Mouse (Mus musculus) erythroid progenitor cell, adult 5-6 weeks (primary cell): Measurements from ENCODE around the gene Trip11. TPM values are rescaled to one million over a fixed set of nuclear protein-coding genes. Genes with fewer than 3 reads are reported as not detected.

Source experiments
- ATAC-seq: replicated peaks from 2 replicates; pipeline ENCODE4 v1.8.0; 2016; ENCODE audit warnings: moderate number of reproducible peaks, mild to moderate bottlenecking, moderate TSS enrichment, inconsistent platforms; ENCODE audit not compliant: poor library complexity, low FRiP score, severe bottlenecking
- total RNA-seq, 2 experiments: library from RNA; stranded (forward) in 1 of 2; stranded (reverse) in 1 of 2; fragments of 150-400 nt in 1 of 2; fragments of 186-747, 209-891 nt in 1 of 2; gene quantifications; 2 replicates each; pipeline versions ENCODE4 v1.2.3 to v1.2.4; 2015 to 2017; ENCODE audit warnings: low replicate concordance in 2 of 2

Trip11 gene
- total RNA-seq, 2 experiments from 2014 or later: 15.9 to 25.0 TPM

DNA sequence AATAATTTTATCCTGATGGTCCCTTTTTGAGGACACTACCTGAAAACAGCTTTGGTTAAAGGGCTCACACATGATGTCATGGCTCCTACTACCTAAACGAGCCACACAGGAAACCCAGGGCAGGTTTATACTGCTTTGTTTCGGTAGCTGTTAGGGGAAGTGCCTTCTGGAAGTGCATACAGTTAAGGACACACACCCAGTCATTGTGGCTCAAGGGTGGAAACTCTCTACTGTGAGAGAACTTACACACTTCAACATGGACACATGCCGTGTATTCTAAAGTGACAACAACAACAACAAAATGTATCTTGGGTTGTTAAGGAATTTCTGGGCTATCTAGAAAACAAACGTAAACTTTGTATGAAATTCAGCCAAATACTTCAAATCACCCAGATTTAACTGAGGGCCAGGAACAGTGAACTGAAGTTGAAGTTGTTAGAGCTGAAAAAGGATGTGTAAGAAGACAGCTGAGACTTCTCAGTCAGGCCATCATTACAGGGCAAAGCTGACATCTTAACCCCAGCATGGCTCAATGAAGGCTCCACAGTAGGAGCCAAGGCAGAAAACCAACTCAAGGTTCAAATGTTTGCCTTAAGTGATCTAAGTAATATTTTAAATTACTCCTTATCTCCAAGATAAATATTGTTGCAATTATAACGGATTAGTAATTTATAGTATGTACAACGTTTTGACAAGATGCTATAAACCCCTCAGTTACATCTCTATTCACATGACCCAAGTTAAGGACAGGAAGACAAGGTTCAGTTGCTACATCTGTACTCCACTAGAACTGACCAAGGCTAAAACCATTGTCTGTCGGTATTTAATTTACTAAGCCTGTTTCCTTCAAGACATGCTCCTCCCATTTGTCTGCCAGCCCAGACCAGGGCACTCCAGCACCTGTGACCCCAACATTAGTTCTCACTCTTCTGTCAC, 80.6 kb downstream of the Trip11 start:
- no peak for ATAC-seq

GRCm38 (mm10) chr12:101831221-101831620, 81.8 kb downstream of the Trip11 start:
- no peak for ATAC-seq

DNA sequence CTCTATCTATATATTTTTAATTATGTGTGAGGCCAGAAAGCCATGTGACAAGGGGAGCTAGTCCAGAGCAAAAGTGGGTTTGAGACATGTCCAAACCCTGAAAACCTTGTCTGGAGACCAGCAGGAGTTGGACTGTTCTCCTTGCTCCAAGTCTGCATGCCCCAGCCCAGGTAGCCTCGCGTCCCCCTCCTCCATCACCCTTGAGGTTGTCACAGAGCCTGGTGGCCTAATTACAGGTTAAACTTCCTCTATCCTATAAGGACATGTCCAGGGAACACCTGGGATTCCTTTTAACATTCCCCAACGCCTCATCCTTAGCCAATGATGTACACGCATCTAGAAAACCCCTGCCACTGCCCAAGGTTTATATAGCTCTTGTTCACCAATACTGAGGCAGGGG, 89.9 kb downstream of the Trip11 start:
- no peak for ATAC-seq

GRCm38 (mm10) chr12:101821596-101821995, 91.5 kb downstream of the Trip11 start:
- ATAC-seq: no peak

- ATAC-seq: no peak
Observed at GRCm38 (mm10) chr12:101819570-101819969, 93.5 kb downstream of the Trip11 start.

GRCm38 (mm10) chr12:101818608-101819370, 94.3 kb downstream of the Trip11 start, which contains the start of gene Fbln5:
TSS of gene Fbln5 (minus strand) at chr12:101819055.
- no peak for ATAC-seq

DNA sequence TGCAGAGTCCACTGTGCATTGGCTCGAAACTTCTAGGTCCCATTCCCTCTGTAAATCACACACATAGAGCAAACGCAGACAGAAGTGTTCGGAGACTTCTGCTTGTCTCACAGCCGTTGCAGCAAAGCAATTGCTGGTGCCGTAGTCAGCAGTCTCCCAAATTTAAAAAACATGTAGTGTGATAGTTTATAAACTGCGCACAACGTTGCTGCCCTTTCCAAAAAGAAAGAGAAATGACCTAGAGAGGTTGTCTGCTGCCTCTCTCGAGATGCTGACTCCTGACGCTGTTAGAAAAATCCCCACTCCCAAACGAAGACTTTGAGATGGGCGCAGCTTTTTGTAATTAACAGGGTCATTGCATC, 94.8 kb downstream of the Trip11 start:
- no peak for ATAC-seq

- ATAC-seq: no peak
Observed at GRCm38 (mm10) chr12:101816810-101817209, 96.3 kb downstream of the Trip11 start.

DNA sequence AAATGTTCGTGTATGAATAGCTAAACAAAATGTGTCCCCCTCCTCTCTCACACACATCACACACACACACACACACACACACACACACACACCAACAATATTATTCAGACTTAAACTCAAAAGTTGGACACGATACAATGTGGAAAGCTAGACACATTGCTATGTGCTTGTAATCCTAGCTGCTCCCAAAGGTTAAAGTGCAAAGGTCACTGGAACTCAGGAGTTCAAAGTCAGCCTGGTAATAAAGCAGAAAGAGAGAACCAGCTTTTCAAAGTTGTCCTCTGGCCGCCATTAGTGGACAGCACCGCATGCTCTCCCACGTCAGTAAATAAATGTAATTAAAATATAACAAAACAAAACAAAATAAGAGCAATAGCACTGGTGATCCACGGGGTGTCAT, 97.3 kb downstream of the Trip11 start:
- ATAC-seq: no peak

- no peak for ATAC-seq
Observed at GRCm38 (mm10) chr12:101814423-101814822, 98.6 kb downstream of the Trip11 start.

DNA sequence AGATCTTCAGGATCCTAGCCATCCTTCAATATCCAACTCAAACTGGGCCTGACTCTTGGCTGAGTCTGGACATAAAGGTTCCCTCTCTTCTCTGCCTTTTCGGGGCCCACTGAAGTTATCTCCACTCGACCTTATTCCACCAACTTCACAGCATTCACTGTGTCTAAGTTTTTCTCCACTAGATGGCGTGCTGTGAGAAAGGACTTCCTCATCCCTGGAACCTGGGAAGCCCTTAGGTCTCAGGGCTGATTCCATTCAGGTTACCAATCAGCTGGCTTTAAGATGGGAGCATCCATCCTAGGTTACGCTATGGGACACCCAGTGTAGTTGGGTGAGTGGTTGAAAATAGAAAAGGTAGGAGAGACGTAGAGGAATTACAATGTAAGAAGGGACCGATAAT, 101.9 kb downstream of the Trip11 start:
- no peak for ATAC-seq

DNA sequence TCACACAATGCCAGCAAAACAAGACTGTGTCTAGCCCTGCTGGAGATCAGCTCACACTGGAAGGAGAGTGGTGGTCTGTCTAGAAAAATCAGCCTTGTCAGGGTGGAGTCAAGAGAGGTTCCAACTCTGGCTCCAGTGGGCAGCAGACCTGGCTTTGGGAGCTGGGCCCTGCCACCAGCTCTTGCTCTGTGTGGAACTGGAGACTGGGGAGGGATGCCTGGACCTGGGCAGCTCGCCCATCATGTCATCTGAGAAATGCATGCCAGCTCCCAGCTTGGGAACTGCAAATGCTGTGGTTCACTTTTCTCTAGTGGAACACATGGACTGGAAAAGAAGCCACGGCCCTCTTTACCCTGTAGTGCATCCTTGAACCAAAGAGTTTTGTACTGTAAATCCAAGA, 102.6 kb downstream of the Trip11 start:
- no peak for ATAC-seq

GRCm38 (mm10) chr12:101807400-101807799, 105.7 kb downstream of the Trip11 start:
- ATAC-seq: no peak

DNA sequence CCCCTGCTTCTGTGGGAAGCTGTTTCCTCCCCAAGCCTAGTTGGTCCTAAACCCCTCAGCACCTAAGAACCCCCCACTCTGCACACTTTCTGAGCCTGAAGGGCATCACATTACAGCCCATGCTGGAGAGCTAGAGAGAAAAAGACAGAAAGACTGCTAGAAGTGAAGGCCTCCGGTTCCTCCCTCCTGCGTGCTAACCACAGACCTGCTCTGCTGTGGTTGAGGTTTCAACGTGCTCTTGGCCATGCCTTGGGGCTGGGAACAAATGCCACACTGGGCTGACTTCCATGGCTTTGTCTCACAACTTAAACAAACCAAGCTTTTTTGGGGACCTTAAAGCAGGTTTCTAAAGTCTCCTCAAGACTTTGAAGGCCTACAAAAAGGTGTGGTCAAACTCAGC, 110.6 kb downstream of the Trip11 start:
- ATAC-seq: no peak

DNA sequence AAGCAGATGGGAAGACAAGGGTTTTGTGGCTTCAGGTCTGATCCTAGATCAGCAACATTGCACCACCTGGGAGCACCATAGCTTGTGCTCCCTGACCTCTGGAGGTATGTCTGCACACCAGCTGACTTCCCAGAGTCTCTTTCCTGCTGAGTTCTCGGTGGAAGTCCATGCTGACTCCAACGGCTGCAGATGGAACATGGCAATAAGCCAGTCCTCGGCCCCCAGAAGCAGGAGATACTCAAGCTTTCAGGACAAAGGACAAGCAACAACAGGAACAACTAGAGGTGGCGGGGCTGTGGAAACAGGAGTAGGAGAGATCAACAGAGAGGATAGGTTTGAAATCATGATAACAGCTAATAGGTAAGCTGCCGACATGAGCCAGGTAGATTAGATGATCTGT, 111.3 kb downstream of the Trip11 start:
- ATAC-seq: no peak

GRCm38 (mm10) chr12:101801051-101801450, 112.0 kb downstream of the Trip11 start:
- no peak for ATAC-seq

DNA sequence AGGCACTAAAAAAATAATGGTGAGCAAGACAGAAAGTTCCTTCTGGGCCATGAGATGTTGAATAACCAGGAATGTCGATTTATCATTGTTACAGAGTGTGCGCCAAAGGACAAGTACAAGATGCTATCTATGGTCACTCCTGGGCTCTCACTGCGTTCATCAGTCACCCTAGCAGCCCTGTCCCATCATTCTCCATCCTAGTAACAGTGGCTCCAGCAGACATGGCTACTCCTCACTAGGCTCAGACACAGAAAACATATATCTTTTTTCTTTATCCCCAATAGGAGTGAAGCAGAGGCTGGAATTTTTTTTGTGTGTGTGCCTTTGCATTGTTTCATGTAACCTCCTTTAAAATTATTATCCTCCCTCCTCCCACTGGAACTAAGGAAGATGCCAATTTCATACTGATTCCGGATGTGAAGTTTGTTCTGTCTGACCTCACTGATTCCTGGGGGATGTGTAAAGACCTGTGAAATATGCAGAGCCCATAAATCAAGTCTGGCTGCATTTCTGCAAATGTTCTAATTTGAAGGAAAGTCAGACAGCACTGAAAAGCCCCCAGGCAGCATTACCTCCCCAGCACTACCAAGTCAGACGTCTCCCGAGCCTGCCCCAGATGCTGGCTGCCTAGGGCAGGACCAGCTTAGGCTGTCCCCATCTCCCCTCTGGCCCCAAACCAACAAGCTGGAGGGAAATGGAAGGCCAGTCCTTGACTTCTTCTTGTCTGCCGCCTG, 114.7 kb downstream of the Trip11 start:
- ATAC-seq: no peak

DNA sequence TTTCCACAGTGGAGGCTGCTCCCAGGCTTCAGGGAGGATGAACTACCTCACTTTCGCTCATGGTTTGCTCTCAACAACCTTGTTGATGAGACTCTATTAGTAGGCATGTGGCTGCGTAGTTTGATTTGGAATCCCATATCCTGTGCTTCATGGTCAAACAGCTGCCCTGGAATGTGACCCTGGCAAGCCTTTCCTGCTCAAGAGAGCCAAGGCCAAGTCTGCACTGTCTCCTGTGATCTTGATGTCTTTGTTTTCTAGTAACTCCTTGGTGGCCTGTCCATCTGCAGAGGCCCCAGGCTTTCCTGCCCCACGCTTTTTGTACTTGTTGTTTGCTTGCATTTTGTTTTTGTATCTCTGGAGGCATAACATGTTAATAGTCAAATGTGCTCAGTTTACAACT, 118.6 kb downstream of the Trip11 start:
- ATAC-seq: no peak

GRCm38 (mm10) chr12:101793221-101793621, 119.8 kb downstream of the Trip11 start:
- no peak for ATAC-seq

- ATAC-seq: no peak
Observed at GRCm38 (mm10) chr12:101792684-101793083, 120.4 kb downstream of the Trip11 start.
